Mouse (Mus musculus): ENCODE measurements around the gene Spef1.

- no peak for TF ChIP-seq CTCF (IDR thresholded peaks at IDR 0.05; ENCODE audit: low read depth, low read length)
- no peak for TF ChIP-seq GATA1 (IDR thresholded peaks at IDR 0.05; ENCODE audit: borderline replicate concordance, low read length)
- no peak for TF ChIP-seq TAL1 (conservative IDR thresholded peaks at IDR 0.05; ENCODE audit: low read depth, low read length)
- TF ChIP-seq POLR2AphosphoS5 (IDR thresholded peaks at IDR 0.05; ENCODE audit: insufficient replicate concordance, low read depth, low read length) = no peak
Observed at GRCm38 (mm10) chr2:131134826-131135400, 52.2 kb downstream of the Spef1 start.

Data from G1E (cell line).